Mouse (Mus musculus): Measurements from ENCODE around the gene Tmem238.

GRCm38 (mm10) chr7:4739041-4739543 lies 50.4 kb downstream of the Tmem238 start:
- TF ChIP-seq CTCF (IDR thresholded peaks at IDR 0.05; ENCODE audit: extremely low read depth, insufficient read depth, low read length) (no peak), POLR2A (IDR thresholded peaks at IDR 0.05; ENCODE audit: extremely low read depth, insufficient read depth, low read length) (no peak)
